In genomic region chr11:67903756-67904155, GRCm38 (mm10) we compare ENCODE assay signal across 36 mouse cellular contexts. TPM values are rescaled to one million over a fixed set of nuclear protein-coding genes. Genes with fewer than 3 reads are reported as not detected.
"Had no signal": no experiment of that assay in that cellular context is flagged by ENCODE, and none has a peak within 500 bp of the region (broad histone marks: within the 10 kb centered on the region; RNA-seq: fewer than 3 reads in every experiment).

No protein-coding gene starts in this region.

- H3K27ac ChIP-seq: limb, embryonic 10.5 days; limb, embryonic 12.5 days; limb, embryonic 13.5 days; limb, embryonic 15.5 days; liver, embryonic 13.5 days; liver, embryonic 14.5 days; liver, embryonic 15.5 days; lung, embryonic 15.5 days; macrophage; midbrain, embryonic 10.5 days; midbrain, embryonic 12.5 days; midbrain, embryonic 13.5 days; midbrain, embryonic 15.5 days; neural tube, embryonic 12.5 days; neural tube, embryonic 13.5 days had no signal

- H3K4me2 ChIP-seq: limb, embryonic 12.5 days; limb, embryonic 13.5 days; limb, embryonic 15.5 days; liver, embryonic 11.5 days; liver, embryonic 13.5 days; liver, embryonic 15.5 days; lung, embryonic 14.5 days; lung, embryonic 15.5 days; midbrain, embryonic 11.5 days; midbrain, embryonic 12.5 days; midbrain, embryonic 13.5 days; midbrain, embryonic 15.5 days; neural tube, embryonic 12.5 days; neural tube, embryonic 13.5 days had no signal

- ATAC-seq: liver, postnatal 0 days; lung, postnatal 0 days; midbrain, embryonic 13.5 days; midbrain, embryonic 15.5 days; midbrain, embryonic 16.5 days had no signal

- H3K9me3 ChIP-seq: limb, embryonic 10.5 days; limb, embryonic 12.5 days; limb, embryonic 13.5 days; limb, embryonic 15.5 days; liver, embryonic 13.5 days; liver, embryonic 15.5 days; lung, embryonic 15.5 days; megakaryocyte, embryonic 14.5 days; midbrain, embryonic 10.5 days; midbrain, embryonic 12.5 days; midbrain, embryonic 13.5 days; midbrain, embryonic 15.5 days; neural tube, embryonic 12.5 days; neural tube, embryonic 13.5 days had no signal

- H3K4me1 ChIP-seq: limb, embryonic 10.5 days; limb, embryonic 12.5 days; limb, embryonic 13.5 days; limb, embryonic 15.5 days; liver, embryonic 13.5 days; liver, embryonic 15.5 days; lung, embryonic 15.5 days; megakaryocyte, embryonic 14.5 days; midbrain, embryonic 10.5 days; midbrain, embryonic 12.5 days; midbrain, embryonic 13.5 days; midbrain, embryonic 15.5 days; neural tube, embryonic 12.5 days; neural tube, embryonic 13.5 days had no signal

- DNase-seq: left cerebral cortex, postnatal 4 days; liver; liver, embryonic 13.5 days; liver, postnatal 0 days; lung, adult 18-20 months; lung, adult 2 months; lung, embryonic 14.5 days; lung, postnatal 10 days; lung, postnatal 14 days; lung, postnatal 36 days; lung, postnatal 4 days; midbrain, embryonic 14.5 days had no signal

- H3K9ac ChIP-seq: limb, embryonic 12.5 days; limb, embryonic 13.5 days; limb, embryonic 15.5 days; liver, embryonic 13.5 days; liver, embryonic 14.5 days; liver, embryonic 15.5 days; liver, postnatal 0 days; lung, embryonic 14.5 days; lung, embryonic 15.5 days; midbrain, embryonic 12.5 days; midbrain, embryonic 13.5 days; midbrain, embryonic 15.5 days; neural tube, embryonic 12.5 days; neural tube, embryonic 13.5 days had no signal

- H3K36me3 ChIP-seq: limb, embryonic 10.5 days; limb, embryonic 12.5 days; limb, embryonic 13.5 days; limb, embryonic 15.5 days; liver, embryonic 13.5 days; liver, embryonic 15.5 days; lung, embryonic 15.5 days; midbrain, embryonic 10.5 days; midbrain, embryonic 12.5 days; midbrain, embryonic 13.5 days; midbrain, embryonic 15.5 days; neural tube, embryonic 12.5 days; neural tube, embryonic 13.5 days had no signal

- H3K27me3 ChIP-seq: limb, embryonic 12.5 days; limb, embryonic 13.5 days; limb, embryonic 15.5 days; liver, embryonic 13.5 days; liver, embryonic 15.5 days; lung, embryonic 15.5 days; midbrain, embryonic 12.5 days; midbrain, embryonic 13.5 days; midbrain, embryonic 15.5 days; neural tube, embryonic 12.5 days; neural tube, embryonic 13.5 days had no signal

- H3K4me3 ChIP-seq: limb, embryonic 10.5 days; limb, embryonic 12.5 days; limb, embryonic 13.5 days; limb, embryonic 15.5 days; liver, embryonic 13.5 days; liver, embryonic 15.5 days; lung, embryonic 15.5 days; megakaryocyte, embryonic 14.5 days; midbrain, embryonic 10.5 days; midbrain, embryonic 12.5 days; midbrain, embryonic 13.5 days; midbrain, embryonic 15.5 days; neural tube, embryonic 12.5 days; neural tube, embryonic 13.5 days had no signal

RNA-seq across cellular contexts. Expression of gene Usp43, which starts 18.2 kb away (rescaled TPM):
- total RNA-seq: liver, adult 2 months; megakaryocyte progenitor cell, adult 5-6 weeks; megakaryocyte, adult 5-6 weeks; megakaryocyte-erythroid progenitor cell, adult 5-6 weeks; monocyte, adult 5-6 weeks had no signal
- polyA plus RNA-seq: liver, embryonic 13.5 days; liver, embryonic 15.5 days; liver, postnatal 0 days; macrophage had no signal
